Mouse (Mus musculus) intestine, embryonic 16.5 days (tissue): ENCODE data around the gene Aldh3b3. TPM values are rescaled to one million over a fixed set of nuclear protein-coding genes. Genes with fewer than 3 reads are reported as not detected.
A peak's percentile ranks its signal among the peaks of the same experiment; 100 is the strongest.

Experiments
- ATAC-seq: fragments of 200-750 bp; cut with Nextera tagmentation; 2 replicates; pipeline ENCODE4 v1.8.0; 2017; ENCODE audit warnings: moderate TSS enrichment, moderate library complexity
- H3K27ac ChIP-seq: fragments of 300-500 bp; sonication (generic); 2 replicates; pipeline ENCODE4 v1.5.1; 2014; ENCODE audit warnings: mild to moderate bottlenecking, low read length
- H3K27me3 ChIP-seq: fragments of 300-500 bp; sonication (generic); replicated peaks from 2 replicates; pipeline ENCODE4 v1.6.1; 2014; ENCODE audit warnings: low read length, control low read depth, mixed read lengths; ENCODE audit not compliant: control insufficient read depth, insufficient read depth
- H3K36me3 ChIP-seq: fragments of 300-500 bp; sonication (generic); 2 replicates; pipeline ENCODE4 v1.6.1; 2014; ENCODE audit warnings: low read length, control low read depth; ENCODE audit not compliant: control insufficient read depth, insufficient read depth
- H3K4me1 ChIP-seq: fragments of 300-500 bp; sonication (generic); 2 replicates; pipeline ENCODE4 v1.6.1; 2014; ENCODE audit warnings: low read length, control low read depth, mixed read lengths; ENCODE audit not compliant: control insufficient read depth, insufficient read depth
- H3K4me2 ChIP-seq: fragments of 300-500 bp; sonication (generic); 2 replicates; pipeline ENCODE4 v1.6.1; 2014; ENCODE audit warnings: low read depth, low read length, control low read depth
- H3K4me3 ChIP-seq: fragments of 300-500 bp; sonication (generic); 2 replicates; pipeline ENCODE4 v1.5.1; 2014; ENCODE audit warnings: mild to moderate bottlenecking, low read length
- H3K9ac ChIP-seq: fragments of 300-500 bp; sonication (generic); 2 replicates; pipeline ENCODE4 v1.6.1; 2014; ENCODE audit warnings: low read depth, low read length
- H3K9me3 ChIP-seq: fragments of 300-500 bp; sonication (generic); 2 replicates; pipeline ENCODE4 v1.6.1; 2016; ENCODE audit warnings: low read length, control low read depth; ENCODE audit not compliant: control insufficient read depth
- WGBS: fragments of 180-500 bp; shearing (Covaris S2); extraction: QIAGEN DNeasy Blood & Tissue Kit; methylation state at CpG from one replicate; pipeline ENCODE4 v1.1.7; 2014; 5-methylcytosine and 5-hydroxymethylcytosine counted together
- polyA plus RNA-seq: library from polyadenylated mRNA; unstranded; fragments of >200 nt; fragmentation: Nextera tagmentation; extraction: Ambion mirVana; gene quantifications from 2 replicates; pipeline ENCODE4 v1.2.1, GENCODE M21; 2015

Aldh3b3 gene
- polyA plus RNA-seq, 1 experiment from 2014 or later: not detected

- ATAC-seq: no peak
- H3K4me1 ChIP-seq: peaks cover 21% of the 10 kb centered on the region
- no peak overlapping the region for H3K4me2 ChIP-seq
- no peaks in the 10 kb centered on the region for H3K36me3 ChIP-seq
- H3K27me3 ChIP-seq: no peaks in the 10 kb centered on the region
- H3K9me3 ChIP-seq: no peaks in the 10 kb centered on the region
- no peak overlapping the region for H3K4me3 ChIP-seq
- no peak overlapping the region for H3K27ac ChIP-seq
- WGBS: 62% methylated on average over 5 of the region's 5 CpGs
- 0 out of 2 replicates have a peak overlapping the region, but pooled peaks have one; percentile 6 for H3K9ac ChIP-seq
Measured at GRCm38 (mm10) chr19:4015635-4016034, 57.2 kb downstream of the Aldh3b3 start.

GRCm38 (mm10) chr19:4017921-4018587, 59.6 kb downstream of the Aldh3b3 start:
- Histone ChIP-seq H3K4me2 (no peak overlapping the region), H3K9me3 (no peaks in the 10 kb centered on the region), H3K4me3 (no peak overlapping the region), H3K9ac (no peak overlapping the region), H3K27ac (no peak overlapping the region), H3K4me1 (peaks cover 14% of the 10 kb centered on the region; the same call in 1 of the 2 replicates), H3K27me3 (no peaks in the 10 kb centered on the region), H3K36me3 (no peaks in the 10 kb centered on the region)
- ATAC-seq: no peak
- 55% methylated on average over 10 of the region's 10 CpGs for WGBS

DNA sequence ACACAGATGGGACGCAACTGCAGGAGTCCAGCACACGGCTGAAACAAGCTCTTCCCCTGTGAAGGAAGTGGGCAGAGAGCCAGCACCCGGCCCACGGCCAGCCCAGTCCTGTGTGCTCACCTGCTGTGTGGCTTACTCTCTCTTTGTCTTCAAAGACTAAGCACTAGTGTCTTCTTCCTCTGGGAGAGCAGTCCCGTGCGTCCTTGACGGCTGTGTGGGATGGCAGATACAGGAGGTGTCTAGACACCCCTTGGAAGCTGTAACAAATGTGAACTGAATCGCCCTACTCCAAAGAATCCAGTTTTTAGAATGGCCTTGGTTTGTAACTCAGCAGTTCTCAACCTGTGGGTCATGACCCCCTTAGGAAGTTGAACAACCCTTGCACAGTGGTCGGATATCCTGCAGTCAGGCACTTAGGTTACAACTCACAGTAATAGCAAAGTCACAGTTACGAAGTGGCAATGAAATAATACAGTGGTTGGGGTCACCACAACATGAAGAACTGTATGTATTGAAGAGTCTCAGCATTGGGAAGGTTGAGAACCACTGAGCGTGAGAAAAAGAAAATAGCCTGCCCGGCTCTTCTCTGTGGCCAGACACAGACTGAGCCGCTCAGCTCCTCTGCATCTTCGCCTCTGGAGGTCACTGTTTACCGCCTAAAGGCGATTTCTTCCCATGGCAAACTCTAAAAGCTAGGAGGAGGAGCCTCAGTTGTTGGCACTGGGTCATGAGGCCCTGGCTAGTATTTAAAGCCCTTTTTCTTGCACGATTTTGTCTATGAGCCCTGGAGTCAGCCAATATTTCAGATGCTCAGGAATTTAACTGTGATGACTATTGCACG, 60.5 kb downstream of the Aldh3b3 start:
- Histone ChIP-seq H3K9me3 (no peaks in the 10 kb centered on the region), H3K9ac (peak overlapping the region; percentile 34)

More for the DNA sequence above, 60.5 kb downstream of the Aldh3b3 start:
- Histone ChIP-seq H3K36me3 (no peaks in the 10 kb centered on the region), H3K4me3 (no peak overlapping the region; the same call in 1 of the 2 replicates), H3K4me1 (peaks cover 12% of the 10 kb centered on the region; the same call in 1 of the 2 replicates), H3K27ac (no peak overlapping the region; the same call in none of the 2 replicates), H3K4me2 (no peak overlapping the region), H3K27me3 (no peaks in the 10 kb centered on the region)
- WGBS: 30% methylated on average over 18 of the region's 18 CpGs
- ATAC-seq: peak; percentile 92

Other genes with a start within 250 kb of the Aldh3b3 start
- 16.5 and 17.7 TPM in 2 replicates for gene Kmt5b, start 191.2 kb upstream of the Aldh3b3 start, polyA plus RNA-seq
- 57.8 and 67.5 TPM in 2 replicates for gene Chka, start 106.9 kb upstream of the Aldh3b3 start, polyA plus RNA-seq
- 73.3 and 84.5 TPM in 2 replicates for gene Tcirg1, start 51.5 kb upstream of the Aldh3b3 start, polyA plus RNA-seq
- 412 and 424 TPM in 2 replicates for gene Ndufs8, start 45.9 kb upstream of the Aldh3b3 start, polyA plus RNA-seq
- gene Aldh3b1, start 28.8 kb upstream of the Aldh3b3 start, polyA plus RNA-seq: 4.2 TPM in 2 replicates
- 27.0 and 29.8 TPM in 2 replicates for gene Unc93b1, start 23.5 kb upstream of the Aldh3b3 start, polyA plus RNA-seq
- gene Aldh3b2, start 13.7 kb downstream of the Aldh3b3 start, polyA plus RNA-seq: 0.61 and 1.2 TPM in 2 replicates
- gene Acy3, start 27.9 kb downstream of the Aldh3b3 start, polyA plus RNA-seq: 16.9 and 20.1 TPM in 2 replicates
- gene Tbx10, start 34.1 kb downstream of the Aldh3b3 start, polyA plus RNA-seq: 0.73 and 0.83 TPM in 2 replicates
- 40.9 and 41.0 TPM in 2 replicates for gene Nudt8, start 41.9 kb downstream of the Aldh3b3 start, polyA plus RNA-seq
- 2.0 and 2.4 TPM in 2 replicates for gene Gm49405, start 42.0 kb downstream of the Aldh3b3 start, polyA plus RNA-seq
- gene Doc2g, start 44.7 kb downstream of the Aldh3b3 start, polyA plus RNA-seq: 2.4 and 3.4 TPM in 2 replicates
- 299 and 309 TPM in 2 replicates for gene Ndufv1, start 54.2 kb downstream of the Aldh3b3 start, polyA plus RNA-seq
- gene Gstp1, start 79.3 kb downstream of the Aldh3b3 start, polyA plus RNA-seq: 1,107 and 1,114 TPM in 2 replicates
- 33.6 and 65.0 TPM in 2 replicates for gene Gstp2, start 87.4 kb downstream of the Aldh3b3 start, polyA plus RNA-seq
- 15.1 and 18.1 TPM in 2 replicates for gene Gstp3, start 100.9 kb downstream of the Aldh3b3 start, polyA plus RNA-seq
- gene Cabp2, start 122.9 kb downstream of the Aldh3b3 start, polyA plus RNA-seq: 2.1 and 3.1 TPM in 2 replicates
- gene Cdk2ap2, start 138.5 kb downstream of the Aldh3b3 start, polyA plus RNA-seq: 159 TPM in 2 replicates
- 17.5 and 19.7 TPM in 2 replicates for gene Pitpnm1, start 141.4 kb downstream of the Aldh3b3 start, polyA plus RNA-seq
- gene Aip, start 167.2 kb downstream of the Aldh3b3 start, polyA plus RNA-seq: 78.4 and 81.2 TPM in 2 replicates
- gene Gpr152, start 181.1 kb downstream of the Aldh3b3 start, polyA plus RNA-seq: 0.04 TPM in 1 of 2 replicates, not detected in the other
- 0.11 and 0.20 TPM in 2 replicates for gene Cabp4, start 185.4 kb downstream of the Aldh3b3 start, polyA plus RNA-seq
- 264 and 288 TPM in 2 replicates for gene Coro1b, start 190.0 kb downstream of the Aldh3b3 start, polyA plus RNA-seq
- gene Ptprcap, start 195.0 kb downstream of the Aldh3b3 start, polyA plus RNA-seq: 5.8 and 6.7 TPM in 2 replicates
- gene Rps6kb2, start 204.7 kb downstream of the Aldh3b3 start, polyA plus RNA-seq: 43.9 and 49.7 TPM in 2 replicates
- gene Carns1, start 216.8 kb downstream of the Aldh3b3 start, polyA plus RNA-seq: 1.3 and 1.4 TPM in 2 replicates
- 3.6 and 4.0 TPM in 2 replicates for gene Tbc1d10c, start 232.6 kb downstream of the Aldh3b3 start, polyA plus RNA-seq
- 759 and 799 TPM in 2 replicates for gene Ppp1ca, start 233.4 kb downstream of the Aldh3b3 start, polyA plus RNA-seq
- gene Rad9a, start 243.0 kb downstream of the Aldh3b3 start, polyA plus RNA-seq: 31.7 and 34.2 TPM in 2 replicates